Mouse (Mus musculus): ENCODE data around the gene Zfp961.

- TF ChIP-seq CTCF (IDR thresholded peaks at IDR 0.05) (no peak), EP300 (IDR thresholded peaks at IDR 0.05; ENCODE audit: insufficient read depth, low read depth, low read length) (no peak), POLR2A (IDR thresholded peaks at IDR 0.05; ENCODE audit: insufficient read depth, low read depth, low read length) (no peak)
Measured at GRCm38 (mm10) chr8:71952489-71952888, 1.7 kb downstream of the Zfp961 start.

All from heart, adult 2 months (tissue).